22 mouse cellular contexts compared by ENCODE assay signal in genomic region chr13:6641497-6641896, GRCm38 (mm10).
"Had no signal": no experiment of that assay in that cellular context is flagged by ENCODE, and none has a peak within 500 bp of the region (broad histone marks: within the 10 kb centered on the region; RNA-seq: fewer than 3 reads in every experiment).

No protein-coding gene starts in this region.

- H3K9ac ChIP-seq: heart, embryonic 12.5 days; hindbrain, embryonic 13.5 days; limb, embryonic 13.5 days; limb, embryonic 15.5 days; liver, embryonic 12.5 days; liver, embryonic 14.5 days had no signal

- DNase-seq: gastrocnemius, adult 2 months; gastrocnemius, postnatal 10 days; gastrocnemius, postnatal 25 days; heart, adult 18-20 months; heart, postnatal 10 days; heart, postnatal 36 days; kidney, adult 18-20 months; kidney, adult 9 months; kidney, postnatal 10 days; kidney, postnatal 25 days; kidney, postnatal 4 days; left cerebral cortex, postnatal 4 days had no signal

- H3K36me3 ChIP-seq: hindbrain, embryonic 13.5 days; limb, embryonic 13.5 days; limb, embryonic 15.5 days; liver, embryonic 12.5 days had no signal

- H3K27ac ChIP-seq: gastrocnemius, adult 2 months; heart, embryonic 10.5 days; hindbrain, embryonic 13.5 days; layer of hippocampus, adult 2 months; limb, embryonic 13.5 days; limb, embryonic 15.5 days; liver, embryonic 12.5 days; liver, embryonic 14.5 days had no signal

- H3K4me3 ChIP-seq: gastrocnemius, adult 2 months; heart, embryonic 10.5 days; heart, embryonic 12.5 days; hindbrain, embryonic 13.5 days; layer of hippocampus, adult 2 months; limb, embryonic 13.5 days; limb, embryonic 15.5 days; liver, embryonic 12.5 days had no signal

- H3K27me3 ChIP-seq: heart, embryonic 12.5 days; limb, embryonic 15.5 days; liver, embryonic 12.5 days had no signal

- H3K9me3 ChIP-seq: heart, embryonic 10.5 days; heart, embryonic 12.5 days; hindbrain, embryonic 13.5 days; limb, embryonic 13.5 days; limb, embryonic 15.5 days; liver, embryonic 12.5 days had no signal

- H3K4me2 ChIP-seq: heart, embryonic 12.5 days; hindbrain, embryonic 13.5 days; limb, embryonic 13.5 days; limb, embryonic 15.5 days; liver, embryonic 12.5 days had no signal

- ATAC-seq: hindbrain, embryonic 16.5 days; inflammation-experienced regulatory T-cells, adult 6 months; liver, embryonic 12.5 days had no signal
